Mouse (Mus musculus) macrophage (primary cell): ENCODE results near the gene Mettl23. TPM values are rescaled to one million over a fixed set of nuclear protein-coding genes. Genes with fewer than 3 reads are reported as not detected.
A peak's percentile ranks its signal among the peaks of the same experiment; 100 is the strongest.

ENCODE experiments used
- H3K27ac ChIP-seq: fragments of 350-480 bp; formaldehyde crosslinking; 2 replicates; pipeline ENCODE4 v1.9.0; 2021
- H3K36me3 ChIP-seq: fragments of 350-480 bp; formaldehyde crosslinking; 2 replicates; pipeline ENCODE4 v1.9.0; 2021; ENCODE audit errors: inconsistent target
- H3K4me3 ChIP-seq: fragments of 350-480 bp; formaldehyde crosslinking; 2 replicates; pipeline ENCODE4 v1.9.0; 2021; ENCODE audit errors: inconsistent target
- H3K79me2 ChIP-seq: fragments of 350-480 bp; formaldehyde crosslinking; 2 replicates; pipeline ENCODE4 v1.9.0; 2021; ENCODE audit errors: inconsistent target
- WGBS: methylation state at CpG from one replicate; pipeline ENCODE4 v1.1.7; 2026; ENCODE audit warnings: inconsistent platforms; ENCODE audit not compliant: missing documents; 5-methylcytosine and 5-hydroxymethylcytosine counted together
- polyA plus RNA-seq: library from polyadenylated mRNA; stranded (reverse); fragments of 250-400 nt; gene quantifications from 3 replicates; pipeline ENCODE4 v1.2.4, GENCODE M21; 2018; ENCODE audit warnings: inconsistent platforms
- total RNA-seq, 78 experiments: library from RNA; depleted of rRNA; stranded (reverse); fragments of 250-400 nt; gene quantifications; 1 replicate in 9 of 78; 2 replicates in 24 of 78; 3 replicates in 43 of 78; 4 replicates in 2 of 78; pipeline ENCODE4 v1.2.4; 2018; ENCODE audit warnings: inconsistent platforms in 56 of 78

Mettl23 gene
- 10 to 100 TPM in 10 of 26 experiments, 1 to 10 TPM in 16; 1.5 to 20.7 (median 6.8) TPM for total RNA-seq (2018; cell fraction: chromatin; rRNA removed)
- total RNA-seq (2018; cell fraction: cytosol; rRNA removed): 10 to 100 TPM; 10.5 to 17.5 (median 13.8) TPM
- total RNA-seq (2018; cell fraction: nucleus; rRNA removed): 10 to 100 TPM in 11 of 26 experiments, 1 to 10 TPM in 15; 2.5 to 24.4 (median 8.3) TPM
- 12.5 to 17.0 TPM (median 16.0 TPM) in 3 replicates for polyA plus RNA-seq

DNA sequence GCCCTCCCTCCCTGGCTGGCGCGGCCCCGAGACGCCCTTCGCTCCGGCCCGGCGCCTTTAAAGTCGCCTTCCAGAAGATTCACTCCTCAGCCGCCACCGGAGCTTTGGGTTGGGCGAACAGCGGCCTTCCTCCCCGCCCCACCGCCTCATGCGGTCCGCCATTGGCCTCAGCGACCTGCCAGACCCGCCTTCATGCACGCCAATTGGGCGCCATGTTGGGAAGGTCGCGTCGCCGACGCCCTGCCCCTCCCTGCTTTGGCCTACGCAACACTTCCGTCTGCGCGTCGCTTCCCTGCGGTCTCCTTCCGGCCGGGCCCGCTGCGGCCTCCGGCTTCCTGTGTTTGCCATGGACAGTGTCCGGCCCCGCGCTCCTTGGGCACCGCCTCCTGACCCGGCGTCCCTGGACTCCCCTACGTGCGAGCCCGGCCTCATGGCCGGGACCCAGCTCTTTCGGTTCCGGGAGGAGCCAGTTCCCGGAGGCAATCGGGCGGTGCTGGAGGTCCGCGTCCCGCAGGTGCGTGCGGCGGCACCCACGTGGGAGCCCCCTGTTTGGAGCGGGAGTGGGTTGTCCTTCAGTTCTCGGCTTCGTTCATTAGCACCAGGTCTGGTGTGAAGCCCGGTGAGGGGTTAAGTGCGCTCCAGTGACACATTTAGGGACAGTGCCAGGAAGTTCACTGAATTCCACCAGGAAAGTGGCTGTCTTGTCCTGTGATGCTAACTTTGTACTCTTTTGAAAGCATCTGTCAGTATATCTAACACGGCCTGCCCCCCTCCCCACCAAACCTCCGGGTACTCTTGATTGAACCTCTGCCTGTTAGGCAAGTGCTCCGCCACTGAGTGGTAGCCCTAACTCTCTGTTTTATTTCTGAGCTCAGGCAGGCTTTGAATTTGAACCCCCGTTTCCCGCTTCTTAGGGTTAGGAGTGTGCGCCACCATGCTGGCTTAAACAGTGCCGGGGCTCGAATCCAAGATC lies at the start of gene Mettl23, which contains the start of gene Jmjd6:
Gene Mettl23 (plus strand): TSS at position 18 of the 973 bp plus-strand sequence.
Gene Jmjd6 (minus strand): TSS at position 189 of the 973 bp plus-strand sequence.
- Histone ChIP-seq H3K36me3 (peaks cover 35% of the 10 kb centered on the region), H3K79me2 (peaks cover 87% of the 10 kb centered on the region), H3K27ac (peak within 1 kb of the TSS; percentile 80), H3K4me3 (peak within 1 kb of the TSS; percentile 82)
- WGBS: under 1% methylated on average over 69 of the region's 72 CpGs

DNA sequence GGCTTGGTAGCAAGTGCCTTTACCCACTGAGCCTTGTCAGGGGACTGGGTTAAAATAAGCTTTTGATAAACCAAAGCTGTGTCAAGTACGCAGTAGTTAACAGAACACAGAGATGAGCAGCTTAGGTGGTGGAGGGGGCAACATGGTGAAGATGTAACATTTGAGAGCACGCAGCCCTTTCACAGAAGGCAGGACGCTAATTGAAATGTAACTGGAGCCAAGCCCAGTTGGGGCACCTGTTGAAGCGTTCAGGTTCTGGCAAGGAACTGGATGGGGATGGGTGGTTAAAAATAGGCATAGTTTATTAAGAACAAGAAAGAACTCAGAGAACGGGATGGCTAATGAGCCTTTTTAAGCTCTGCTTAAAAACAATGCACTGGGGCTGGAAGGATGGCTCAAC lies 43.7 kb upstream of the Mettl23 start:
- 94% methylated on average over 4 of the region's 5 CpGs for WGBS

GRCm38 (mm10) chr11:116801106-116801505 lies 42.0 kb upstream of the Mettl23 start:
- Histone ChIP-seq H3K79me2 (no peaks in the 10 kb centered on the region), H3K36me3 (no peaks in the 10 kb centered on the region), H3K4me3 (no peak overlapping the region), H3K27ac (no peak overlapping the region)
- 78% methylated on average over 5 of the region's 5 CpGs for WGBS

More for the DNA sequence above, 43.7 kb upstream of the Mettl23 start:
- Histone ChIP-seq H3K4me3 (no peak overlapping the region), H3K36me3 (no peaks in the 10 kb centered on the region), H3K27ac (no peak overlapping the region), H3K79me2 (no peaks in the 10 kb centered on the region)

DNA sequence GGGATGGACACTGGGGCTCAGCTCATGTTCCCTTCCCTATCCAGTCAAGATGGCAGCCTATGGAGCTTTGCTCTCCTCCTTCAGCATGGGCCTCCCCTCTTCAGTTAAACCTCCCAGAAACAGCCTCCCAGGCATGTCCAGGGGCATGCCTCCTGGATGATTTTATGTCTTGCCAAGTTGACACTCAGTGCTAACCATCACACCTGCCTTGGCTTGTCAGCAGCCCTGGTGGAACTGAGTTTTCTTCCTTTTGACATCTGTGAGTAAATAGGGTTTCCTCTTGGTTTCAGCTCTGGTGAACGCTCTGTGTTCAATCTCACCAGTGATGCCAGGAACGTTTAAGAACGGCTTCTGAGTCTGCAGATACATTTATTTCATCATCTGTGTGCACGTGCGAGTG lies 40.4 kb upstream of the Mettl23 start:
- H3K4me3 ChIP-seq: no peak overlapping the region
- no peaks in the 10 kb centered on the region for H3K79me2 ChIP-seq
- H3K27ac ChIP-seq: no peak overlapping the region
- no peaks in the 10 kb centered on the region for H3K36me3 ChIP-seq
- WGBS: 69% methylated on average over 5 of the region's 5 CpGs

GRCm38 (mm10) chr11:116806136-116807071 lies 36.7 kb upstream of the Mettl23 start:
- Histone ChIP-seq H3K79me2 (no peaks in the 10 kb centered on the region), H3K4me3 (no peak overlapping the region), H3K27ac (no peak overlapping the region), H3K36me3 (no peaks in the 10 kb centered on the region)
- WGBS: 90% methylated on average over 15 of the region's 15 CpGs

- no peaks in the 10 kb centered on the region for H3K36me3 ChIP-seq
- no peak overlapping the region for H3K4me3 ChIP-seq
- no peaks in the 10 kb centered on the region for H3K79me2 ChIP-seq
- WGBS: 67% methylated on average over 7 of the region's 7 CpGs
- H3K27ac ChIP-seq: no peak overlapping the region
Measured at GRCm38 (mm10) chr11:116807116-116807515, 36.0 kb upstream of the Mettl23 start.

- Histone ChIP-seq H3K79me2 (no peaks in the 10 kb centered on the region), H3K4me3 (no peak overlapping the region)
- 20% methylated on average over 1 of the region's 3 CpGs for WGBS
Measured at GRCm38 (mm10) chr11:116807526-116807925, 35.6 kb upstream of the Mettl23 start.

DNA sequence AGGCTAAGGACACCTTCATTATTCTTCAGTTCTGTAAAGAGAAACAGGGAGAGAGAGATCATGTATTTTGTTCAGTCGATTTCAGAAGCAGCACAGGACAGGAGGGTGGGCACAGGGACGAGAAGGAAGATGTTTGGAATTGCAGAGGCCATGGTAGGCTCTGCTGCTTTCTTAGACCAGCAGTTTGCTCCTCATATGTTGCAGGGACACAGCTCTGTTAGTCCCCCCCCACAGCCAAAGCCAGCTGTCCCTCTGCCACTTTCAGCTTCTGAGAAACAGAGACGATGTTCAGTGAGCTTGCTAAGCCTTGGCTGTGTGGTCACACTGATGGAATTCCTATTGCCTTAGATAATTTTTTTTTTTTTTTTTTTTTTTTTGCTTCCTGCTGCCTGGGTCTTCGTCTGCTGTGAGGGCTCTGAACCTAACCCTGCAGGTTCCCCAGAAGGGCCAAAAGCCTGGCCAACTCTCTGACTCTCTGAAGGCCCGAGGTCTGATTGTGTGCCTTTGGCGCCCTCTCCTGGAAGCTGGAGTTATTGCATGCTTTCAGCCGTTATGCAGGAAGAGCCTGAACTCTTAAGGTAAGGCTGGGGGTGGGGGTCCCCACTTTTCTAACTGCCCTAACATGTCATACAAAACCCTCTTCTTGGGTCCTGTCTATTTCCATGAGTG lies 35.0 kb upstream of the Mettl23 start:
- WGBS: 39% methylated on average over 6 of the region's 7 CpGs
- Histone ChIP-seq H3K4me3 (no peak overlapping the region), H3K79me2 (no peaks in the 10 kb centered on the region), H3K27ac (no peak overlapping the region), H3K36me3 (no peaks in the 10 kb centered on the region)

More at GRCm38 (mm10) chr11:116807526-116807925, 35.6 kb upstream of the Mettl23 start:
- Histone ChIP-seq H3K27ac (no peak overlapping the region), H3K36me3 (no peaks in the 10 kb centered on the region)

- Histone ChIP-seq H3K4me3 (no peak overlapping the region), H3K79me2 (no peaks in the 10 kb centered on the region)
Measured at GRCm38 (mm10) chr11:116808811-116809395, 34.2 kb upstream of the Mettl23 start.

GRCm38 (mm10) chr11:116809520-116809919 lies 33.6 kb upstream of the Mettl23 start:
- Histone ChIP-seq H3K4me3 (no peak overlapping the region), H3K79me2 (no peaks in the 10 kb centered on the region), H3K27ac (no peak overlapping the region), H3K36me3 (no peaks in the 10 kb centered on the region)
- 89% methylated on average over 8 of the region's 8 CpGs for WGBS

More at GRCm38 (mm10) chr11:116808811-116809395, 34.2 kb upstream of the Mettl23 start:
- no peaks in the 10 kb centered on the region for H3K36me3 ChIP-seq
- no peak overlapping the region for H3K27ac ChIP-seq
- 93% methylated on average over 10 of the region's 11 CpGs for WGBS

GRCm38 (mm10) chr11:116810528-116810927 lies 32.5 kb upstream of the Mettl23 start:
- WGBS: 92% methylated on average over 10 of the region's 11 CpGs
- Histone ChIP-seq H3K27ac (no peak overlapping the region), H3K36me3 (no peaks in the 10 kb centered on the region), H3K79me2 (no peaks in the 10 kb centered on the region), H3K4me3 (no peak overlapping the region)

- Histone ChIP-seq H3K27ac (no peak overlapping the region), H3K79me2 (no peaks in the 10 kb centered on the region), H3K36me3 (no peaks in the 10 kb centered on the region), H3K4me3 (peak overlapping the region; percentile 6; the same call in 1 of the 2 replicates)
- 10% methylated on average over 30 of the region's 32 CpGs for WGBS
Measured at GRCm38 (mm10) chr11:116810983-116811901, 31.8 kb upstream of the Mettl23 start.
